Mouse (Mus musculus): ENCODE measurements around the gene Zfp454.

GRCm38 (mm10) chr11:50845951-50846350, 41.5 kb downstream of the Zfp454 start:
- no peak for TF ChIP-seq CTCF (IDR thresholded peaks at IDR 0.05; ENCODE audit: low read depth, low read length)
- no peak for TF ChIP-seq POLR2A (IDR thresholded peaks at IDR 0.05; ENCODE audit: borderline replicate concordance, low read depth, low read length)
